ENCODE assay signal across 25 mouse cellular contexts in the genomic region with DNA sequence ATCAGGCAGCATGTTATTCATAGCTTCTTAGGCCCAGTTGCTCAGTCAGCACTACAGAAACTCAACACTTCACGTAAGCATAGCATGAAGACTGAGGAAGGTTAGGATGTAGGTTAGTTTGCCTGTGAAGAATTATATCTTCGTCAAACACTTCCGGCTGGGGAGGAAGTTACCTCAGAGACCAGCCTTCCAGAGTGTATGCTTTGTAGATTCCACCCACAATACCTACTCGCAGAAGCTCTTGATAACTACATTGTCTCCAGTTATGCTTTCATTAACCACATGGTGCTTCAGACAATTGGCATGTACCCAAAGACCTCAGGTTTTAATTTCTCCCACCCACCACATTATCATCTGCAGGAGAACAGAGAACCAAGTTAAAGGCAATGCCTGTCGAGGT.
"Had no signal": no experiment of that assay in that cellular context is flagged by ENCODE, and none has a peak within 500 bp of the region (broad histone marks: within the 10 kb centered on the region; RNA-seq: fewer than 3 reads in every experiment).

No protein-coding gene starts in this region.

- H3K27me3 ChIP-seq: heart, embryonic 13.5 days; heart, embryonic 15.5 days; hindbrain, embryonic 13.5 days; hindbrain, embryonic 15.5 days; intestine, embryonic 15.5 days; limb, embryonic 13.5 days; limb, embryonic 15.5 days; liver, embryonic 12.5 days had no signal

- ATAC-seq: hindbrain, postnatal 0 days; intestine, embryonic 15.5 days; intestine, postnatal 0 days; liver, embryonic 12.5 days had no signal

- H3K4me3 ChIP-seq: gastrocnemius, adult 2 months; heart, embryonic 13.5 days; heart, embryonic 15.5 days; hindbrain, embryonic 13.5 days; hindbrain, embryonic 15.5 days; intestine, embryonic 15.5 days; layer of hippocampus, adult 2 months; limb, embryonic 13.5 days; limb, embryonic 15.5 days; liver, embryonic 12.5 days had no signal

- H3K9me3 ChIP-seq: heart, embryonic 13.5 days; heart, embryonic 15.5 days; hindbrain, embryonic 13.5 days; hindbrain, embryonic 15.5 days; intestine, embryonic 15.5 days; limb, embryonic 13.5 days; limb, embryonic 15.5 days; liver, embryonic 12.5 days had no signal

- H3K4me1 ChIP-seq: heart, embryonic 13.5 days; heart, embryonic 15.5 days; hindbrain, embryonic 13.5 days; hindbrain, embryonic 15.5 days; intestine, embryonic 15.5 days; limb, embryonic 15.5 days; liver, embryonic 12.5 days had no signal

- DNase-seq: gastrocnemius, adult 2 months; gastrocnemius, postnatal 10 days; gastrocnemius, postnatal 25 days; heart, adult 18-20 months; heart, postnatal 14 days; heart, postnatal 36 days; kidney, adult 18-20 months; kidney, adult 8-10 months; kidney, postnatal 10 days; kidney, postnatal 25 days; kidney, postnatal 4 days; layer of hippocampus, postnatal 36 days; left cerebral cortex, postnatal 4 days had no signal

- H3K36me3 ChIP-seq: heart, embryonic 13.5 days; heart, embryonic 15.5 days; hindbrain, embryonic 13.5 days; hindbrain, embryonic 15.5 days; intestine, embryonic 15.5 days; limb, embryonic 13.5 days; limb, embryonic 15.5 days; liver, embryonic 12.5 days had no signal

- H3K9ac ChIP-seq: heart, embryonic 13.5 days; heart, embryonic 15.5 days; hindbrain, embryonic 13.5 days; hindbrain, embryonic 15.5 days; intestine, embryonic 15.5 days; limb, embryonic 13.5 days; limb, embryonic 15.5 days; liver, embryonic 12.5 days; liver, embryonic 14.5 days had no signal

- H3K27ac ChIP-seq: gastrocnemius, adult 2 months; heart, embryonic 13.5 days; heart, embryonic 15.5 days; hindbrain, embryonic 13.5 days; hindbrain, embryonic 15.5 days; hindbrain, postnatal 0 days; intestine, embryonic 15.5 days; layer of hippocampus, adult 2 months; limb, embryonic 13.5 days; limb, embryonic 15.5 days; liver, embryonic 12.5 days; liver, embryonic 14.5 days had no signal
